ENCODE assay signal across 8 mouse cellular contexts in the genomic region with DNA sequence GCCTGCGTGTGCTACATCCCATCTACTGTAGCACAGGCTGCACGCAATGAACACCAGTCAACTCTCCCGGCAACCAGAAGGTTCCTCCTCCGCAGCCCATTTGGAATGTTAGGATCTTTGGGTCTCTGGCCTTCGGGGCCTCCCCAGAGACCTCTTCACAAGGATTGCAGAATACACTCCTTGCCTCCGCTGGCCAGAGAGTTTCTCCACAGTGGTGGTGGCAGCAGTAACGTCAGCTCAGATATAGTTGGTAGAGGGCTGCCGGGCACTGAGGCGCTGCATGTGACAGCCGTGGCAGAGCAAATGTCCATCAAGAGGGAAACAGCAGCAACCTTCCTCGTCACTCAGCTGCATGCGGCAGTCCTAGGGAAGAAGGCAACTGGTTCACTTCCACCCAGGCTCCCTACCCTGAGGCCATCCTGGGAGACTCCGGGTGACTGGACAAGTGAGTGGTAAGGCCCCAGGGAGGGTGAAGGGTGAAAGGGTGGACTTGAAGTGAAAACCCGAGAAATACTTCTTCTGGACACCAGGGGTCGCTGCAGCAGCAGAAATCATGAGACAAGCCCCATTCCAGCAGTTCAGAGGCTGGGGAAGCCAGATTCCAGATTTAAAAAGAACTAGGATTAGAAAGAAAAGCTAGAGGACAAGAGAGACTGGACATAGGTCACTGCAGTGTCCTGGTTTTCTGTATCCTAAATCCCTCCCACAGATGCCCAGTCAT. TPM values are rescaled to one million over a fixed set of nuclear protein-coding genes. Genes with fewer than 3 reads are reported as not detected.
A peak's percentile ranks its signal among the peaks of the same experiment; 100 is the strongest.
DNase-seq lines count a peak whose midpoint lies in the region; ATAC-seq and TF ChIP-seq lines count a peak whose summit lies in the region.

No protein-coding gene starts in this region.

- H3K27me3 ChIP-seq in kidney, embryonic 14.5 days (ENCODE audit: control insufficient read depth, insufficient read depth, low read length): no peaks in the 10 kb centered on the region
- H3K27me3 ChIP-seq in forebrain, embryonic 13.5 days: no peaks in the 10 kb centered on the region
- peaks cover 32% of the 10 kb centered on the region for H3K27me3 ChIP-seq in megakaryocyte, embryonic 14.5 days (replicated peaks)
- no peaks in the 10 kb centered on the region for H3K27me3 ChIP-seq in spleen, adult 2 months (ENCODE audit: control insufficient read depth, insufficient read depth, low read length)

- DNase-seq in kidney, adult 11 months: peak; percentile 68
- DNase-seq in c-Kit-negative CD71-positive TER-119-positive erythroid progenitor cells, embryonic 14.5 days (ENCODE audit: low read depth, low spot score): peak; percentile 56
- peak; percentile 82 to 88 for DNase-seq in heart, postnatal 10 days
- DNase-seq in left cerebral cortex, adult 11 months (ENCODE audit: low spot score): peak; percentile 57
- DNase-seq in spleen, adult 2 months (ENCODE audit: low read depth in 1 of 2, low spot score in 2 of 2): peak; percentile 45 to 57

- H3K9me3 ChIP-seq in kidney, embryonic 14.5 days (ENCODE audit: control insufficient read depth, low read length): no peaks in the 10 kb centered on the region
- no peaks in the 10 kb centered on the region for H3K9me3 ChIP-seq in forebrain, embryonic 13.5 days (replicated peaks)
- H3K9me3 ChIP-seq in megakaryocyte, embryonic 14.5 days: no peaks in the 10 kb centered on the region

- H3K9ac ChIP-seq in kidney, embryonic 14.5 days (ENCODE audit: low read depth, low read length): no peak overlapping the region
- no peak overlapping the region for H3K9ac ChIP-seq in forebrain, embryonic 13.5 days

- no peak for TF ChIP-seq POLR2A in spleen, adult 2 months (IDR thresholded peaks at IDR 0.05; ENCODE audit: low read depth, low read length)

- intact Hi-C loops in heart, postnatal 10 days (cut with DNase I): loop anchor here (1.0 kb wide), 1 partner anchor 72 kb away; a partner anchor contains a TSS

- TF ChIP-seq CTCF in spleen, adult 2 months (IDR thresholded peaks at IDR 0.05; ENCODE audit: extremely low read depth, insufficient read depth, insufficient read length, insufficient replicate concordance): peak; percentile 61; the same call in 1 of the 2 replicates

- H3K4me1 ChIP-seq in kidney, embryonic 14.5 days (ENCODE audit: control insufficient read depth, insufficient read depth, low read length): peaks cover 24% of the 10 kb centered on the region
- peaks cover 36% of the 10 kb centered on the region for H3K4me1 ChIP-seq in forebrain, embryonic 13.5 days
- H3K4me1 ChIP-seq in megakaryocyte, embryonic 14.5 days: peaks cover 35% of the 10 kb centered on the region
- H3K4me1 ChIP-seq in spleen, adult 2 months (ENCODE audit: control insufficient read depth, insufficient read depth, insufficient read length): no peaks in the 10 kb centered on the region

- no peak overlapping the region for H3K4me3 ChIP-seq in kidney, embryonic 14.5 days (ENCODE audit: low read length)
- no peak overlapping the region for H3K4me3 ChIP-seq in forebrain, embryonic 13.5 days
- H3K4me3 ChIP-seq in megakaryocyte, embryonic 14.5 days (replicated peaks): peak overlapping the region; percentile 5
- H3K4me3 ChIP-seq in spleen, adult 2 months (ENCODE audit: extremely low read depth, insufficient read depth, insufficient read length): no peak overlapping the region

- 73% methylated on average over 15 of the region's 15 CpGs for WGBS in kidney, embryonic 14.5 days
- 73% methylated on average over 15 of the region's 15 CpGs for WGBS in forebrain, embryonic 13.5 days
- WGBS in spleen, adult 2 months: 70% methylated on average over 15 of the region's 15 CpGs

- no peak overlapping the region for H3K27ac ChIP-seq in kidney, embryonic 14.5 days (ENCODE audit: low read depth, low read length)
- 0 out of 2 replicates have a peak overlapping the region, but pooled peaks have one; percentile 44 for H3K27ac ChIP-seq in forebrain, embryonic 13.5 days
- H3K27ac ChIP-seq in spleen, adult 2 months (ENCODE audit: insufficient read depth, low read length): no peak overlapping the region

- no peak overlapping the region for H3K4me2 ChIP-seq in kidney, embryonic 14.5 days (replicated peaks; ENCODE audit: low read depth, low read length)
- no peak overlapping the region for H3K4me2 ChIP-seq in forebrain, embryonic 13.5 days

- no peak for ATAC-seq in kidney, embryonic 14.5 days (ENCODE audit: low FRiP score, low TSS enrichment)
- ATAC-seq in forebrain, embryonic 13.5 days: peak; percentile 2; the same call in 1 of the 2 replicates

- peaks cover 53% of the 10 kb centered on the region for H3K36me3 ChIP-seq in kidney, embryonic 14.5 days (ENCODE audit: control insufficient read depth, insufficient read depth, low read length)
- peaks cover 43% of the 10 kb centered on the region for H3K36me3 ChIP-seq in forebrain, embryonic 13.5 days (ENCODE audit: poor library complexity, severe bottlenecking)
- H3K36me3 ChIP-seq in megakaryocyte, embryonic 14.5 days (replicated peaks; ENCODE audit: low read length): peaks cover 19% of the 10 kb centered on the region
- H3K36me3 ChIP-seq in spleen, adult 2 months (ENCODE audit: control insufficient read depth, insufficient read depth, low read length): no peaks in the 10 kb centered on the region

RNA-seq across cellular contexts. Expression of a gene that starts 8.5 kb away (rescaled TPM):
- polyA plus RNA-seq in kidney, embryonic 14.5 days (2014; fragmentation: Nextera tagmentation; extraction: Ambion mirVana): 17.4 and 32.2 TPM in 2 replicates
- 18.8 and 20.3 TPM in 2 replicates for polyA plus RNA-seq in forebrain, embryonic 13.5 days (2015; fragmentation: Nextera tagmentation; extraction: Ambion mirVana)
- 10 to 100 TPM; 14.5 to 16.0 TPM for total RNA-seq in heart, postnatal 10 days (2021)
- 1.0 and 2.6 TPM in 2 replicates for polyA plus RNA-seq in megakaryocyte, embryonic 14.5 days (2012; ENCODE audit: insufficient read depth, low replicate concordance)
- 3.0 and 3.9 TPM in 2 replicates for polyA plus RNA-seq in spleen, adult 2 months (2012; rRNA removed)

RNA-seq across cellular contexts. Expression of a gene that starts 14.4 kb away (rescaled TPM):
- 56.3 and 60.9 TPM in 2 replicates for polyA plus RNA-seq in kidney, embryonic 14.5 days (2014; fragmentation: Nextera tagmentation; extraction: Ambion mirVana)
- 39.7 and 43.1 TPM in 2 replicates for polyA plus RNA-seq in forebrain, embryonic 13.5 days (2015; fragmentation: Nextera tagmentation; extraction: Ambion mirVana)
- 10 to 100 TPM; 15.0 to 15.8 TPM for total RNA-seq in heart, postnatal 10 days (2021)
- 1.1 and 21.3 TPM in 2 replicates for polyA plus RNA-seq in megakaryocyte, embryonic 14.5 days (2012; ENCODE audit: insufficient read depth, low replicate concordance)
- 12.8 and 15.1 TPM in 2 replicates for polyA plus RNA-seq in spleen, adult 2 months (2012; rRNA removed)

RNA-seq across cellular contexts. Expression of a gene that starts 36.9 kb away (rescaled TPM):
- polyA plus RNA-seq in kidney, embryonic 14.5 days (2014; fragmentation: Nextera tagmentation; extraction: Ambion mirVana): 5.7 and 7.7 TPM in 2 replicates
- polyA plus RNA-seq in forebrain, embryonic 13.5 days (2015; fragmentation: Nextera tagmentation; extraction: Ambion mirVana): 8.3 and 9.4 TPM in 2 replicates
- total RNA-seq in heart, postnatal 10 days (2021): 1 to 10 TPM; 4.2 to 4.9 TPM
- 13.3 and 53.7 TPM in 2 replicates for polyA plus RNA-seq in megakaryocyte, embryonic 14.5 days (2012; ENCODE audit: insufficient read depth, low replicate concordance)
- polyA plus RNA-seq in spleen, adult 2 months (2012; rRNA removed): 4.2 and 6.0 TPM in 2 replicates

RNA-seq across cellular contexts. Expression of a gene that starts 49.0 kb away (rescaled TPM):
- 420 and 456 TPM in 2 replicates for polyA plus RNA-seq in kidney, embryonic 14.5 days (2014; fragmentation: Nextera tagmentation; extraction: Ambion mirVana)
- 462 and 492 TPM in 2 replicates for polyA plus RNA-seq in forebrain, embryonic 13.5 days (2015; fragmentation: Nextera tagmentation; extraction: Ambion mirVana)
- total RNA-seq in heart, postnatal 10 days (2021): 100 to 1,000 TPM; 206 to 207 TPM
- polyA plus RNA-seq in megakaryocyte, embryonic 14.5 days (2012; ENCODE audit: insufficient read depth, low replicate concordance): 120 and 327 TPM in 2 replicates
- 82.5 and 102 TPM in 2 replicates for polyA plus RNA-seq in spleen, adult 2 months (2012; rRNA removed)

RNA-seq across cellular contexts. Expression of a gene that starts 51.5 kb away (rescaled TPM):
- 87.5 and 108 TPM in 2 replicates for polyA plus RNA-seq in kidney, embryonic 14.5 days (2014; fragmentation: Nextera tagmentation; extraction: Ambion mirVana)
- 107 and 113 TPM in 2 replicates for polyA plus RNA-seq in forebrain, embryonic 13.5 days (2015; fragmentation: Nextera tagmentation; extraction: Ambion mirVana)
- 10 to 100 TPM; 32.9 to 38.2 TPM for total RNA-seq in heart, postnatal 10 days (2021)
- polyA plus RNA-seq in megakaryocyte, embryonic 14.5 days (2012; ENCODE audit: insufficient read depth, low replicate concordance): 45.3 and 47.2 TPM in 2 replicates
- 18.2 and 26.6 TPM in 2 replicates for polyA plus RNA-seq in spleen, adult 2 months (2012; rRNA removed)
